Mouse (Mus musculus) brain, embryonic 14.5 days (tissue): ENCODE data around the gene Arl16.

Experiments
- CTCF ChIP-seq: fragments of 200-500 bp; IDR thresholded peaks from 2 replicates; pipeline ENCODE4 v1.5.1; 2012; ENCODE audit warnings: inconsistent platforms, mild to moderate bottlenecking, moderate library complexity, borderline replicate concordance; ENCODE audit not compliant: insufficient read depth, insufficient read length; ENCODE audit errors: extremely low read depth
- POLR2A ChIP-seq: fragments of 200-500 bp; IDR thresholded peaks from 2 replicates; pipeline ENCODE4 v1.6.1; 2012; ENCODE audit warnings: mild to moderate bottlenecking, inconsistent platforms, borderline replicate concordance; ENCODE audit not compliant: poor library complexity, insufficient read depth, insufficient read length, severe bottlenecking; ENCODE audit errors: extremely low read depth

- no peak for TF ChIP-seq CTCF
- TF ChIP-seq POLR2A: no peak
Measured at GRCm38 (mm10) chr11:120498226-120498625, 30.8 kb upstream of the Arl16 start.
